ENCODE assay signal across 14 mouse cellular contexts in the genomic region with DNA sequence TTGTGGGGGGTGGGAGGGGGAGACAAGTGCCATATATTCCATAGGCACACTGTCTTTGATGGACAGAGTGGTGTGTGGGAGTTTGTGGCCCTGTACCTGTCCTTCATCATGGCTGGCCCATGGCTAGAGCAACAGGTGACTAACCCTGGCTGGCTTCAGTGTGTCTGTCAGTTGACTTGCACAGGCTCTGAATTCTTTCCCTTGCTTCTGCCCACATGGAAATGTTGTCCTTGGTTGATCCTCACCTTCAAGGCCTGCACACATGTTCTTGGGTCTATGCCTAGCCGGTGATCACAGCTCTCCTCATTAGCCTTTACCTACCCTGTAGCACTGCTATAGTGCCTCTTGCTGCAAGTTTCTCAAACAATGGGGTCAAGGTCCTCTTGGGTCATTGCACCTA. TPM values are rescaled to one million over a fixed set of nuclear protein-coding genes. Genes with fewer than 3 reads are reported as not detected.
DNase-seq lines count a peak whose midpoint lies in the region; ATAC-seq and TF ChIP-seq lines count a peak whose summit lies in the region.
"Had no signal": no experiment of that assay in that cellular context is flagged by ENCODE, and none has a peak within 500 bp of the region (broad histone marks: within the 10 kb centered on the region; RNA-seq: fewer than 3 reads in every experiment).

No protein-coding gene starts in this region.

- intact Hi-C loops in gastrocnemius, adult 2 months (cut with DNase I): no loop called here
- intact Hi-C loops in heart, postnatal 14 days (cut with DNase I): no loop called here

- H3K9me3 ChIP-seq in heart, embryonic 13.5 days: no peaks in the 10 kb centered on the region
- no peaks in the 10 kb centered on the region for H3K9me3 ChIP-seq in heart, postnatal 0 days (replicated peaks; ENCODE audit: control insufficient read depth, low read length)
- H3K9me3 ChIP-seq: embryonic facial prominence, embryonic 12.5 days; forebrain, embryonic 15.5 days; hindbrain, embryonic 15.5 days; kidney, embryonic 15.5 days had no signal

- H3K9ac ChIP-seq in heart, embryonic 13.5 days: no peak overlapping the region
- no peak overlapping the region for H3K9ac ChIP-seq in heart, postnatal 0 days (replicated peaks; ENCODE audit: low read depth, low read length)
- H3K9ac ChIP-seq: embryonic facial prominence, embryonic 12.5 days; forebrain, embryonic 15.5 days; hindbrain, embryonic 15.5 days; kidney, embryonic 15.5 days had no signal

- no peaks in the 10 kb centered on the region for H3K27me3 ChIP-seq in heart, embryonic 13.5 days (replicated peaks)
- H3K27me3 ChIP-seq in heart, postnatal 0 days (ENCODE audit: control insufficient read depth, insufficient read depth, low read length): no peaks in the 10 kb centered on the region
- H3K27me3 ChIP-seq: embryonic facial prominence, embryonic 12.5 days; forebrain, embryonic 15.5 days; hindbrain, embryonic 15.5 days; kidney, embryonic 15.5 days had no signal

- H3K4me2 ChIP-seq in heart, embryonic 13.5 days: no peak overlapping the region; the same call in 1 of the 2 replicates
- H3K4me2 ChIP-seq in heart, postnatal 0 days (ENCODE audit: low read depth, low read length): no peak overlapping the region
- H3K4me2 ChIP-seq: embryonic facial prominence, embryonic 12.5 days; forebrain, embryonic 15.5 days; hindbrain, embryonic 15.5 days; kidney, embryonic 15.5 days had no signal

- peak; percentile 40 for DNase-seq in gastrocnemius, adult 2 months
- DNase-seq in gastrocnemius, postnatal 10 days: no peak
- no peak for DNase-seq in heart, adult 8-10 months (ENCODE audit: low spot score)
- DNase-seq in heart, postnatal 0 days (ENCODE audit: low spot score): no peak
- DNase-seq in heart, postnatal 14 days: no peak
- no peak for DNase-seq in adrenal gland, adult 2 months
- DNase-seq: cerebellum, adult 11-12 months; gastrocnemius, postnatal 25 days had no signal

- no peak overlapping the region for H3K4me3 ChIP-seq in gastrocnemius, adult 2 months
- H3K4me3 ChIP-seq in heart, embryonic 13.5 days: no peak overlapping the region
- H3K4me3 ChIP-seq in heart, postnatal 0 days (ENCODE audit: low read depth, low read length): no peak overlapping the region
- H3K4me3 ChIP-seq: embryonic facial prominence, embryonic 12.5 days; forebrain, embryonic 15.5 days; hindbrain, embryonic 15.5 days; kidney, embryonic 15.5 days had no signal

- no peak for TF ChIP-seq EP300 in heart, postnatal 0 days (IDR thresholded peaks at IDR 0.05; ENCODE audit: low read depth)

- H3K36me3 ChIP-seq in heart, embryonic 13.5 days: no peaks in the 10 kb centered on the region
- no peaks in the 10 kb centered on the region for H3K36me3 ChIP-seq in heart, postnatal 0 days (replicated peaks; ENCODE audit: control insufficient read depth, insufficient read depth, low read length)
- H3K36me3 ChIP-seq: embryonic facial prominence, embryonic 12.5 days; forebrain, embryonic 15.5 days; hindbrain, embryonic 15.5 days; kidney, embryonic 15.5 days had no signal

- H3K4me1 ChIP-seq in heart, embryonic 13.5 days: peaks cover 45% of the 10 kb centered on the region
- peaks cover 26% of the 10 kb centered on the region for H3K4me1 ChIP-seq in heart, postnatal 0 days (ENCODE audit: control insufficient read depth, insufficient read depth)

- H3K27ac ChIP-seq in gastrocnemius, adult 2 months: peak overlapping the region; percentile 72
- H3K27ac ChIP-seq in heart, embryonic 13.5 days (replicated peaks): peak overlapping the region; percentile 34
- H3K27ac ChIP-seq in heart, postnatal 0 days (ENCODE audit: low read depth): 0 out of 2 replicates have a peak overlapping the region, but pooled peaks have one; percentile 8
- H3K27ac ChIP-seq: embryonic facial prominence, embryonic 12.5 days; forebrain, embryonic 15.5 days; hindbrain, embryonic 15.5 days; kidney, embryonic 15.5 days had no signal

- WGBS in heart, embryonic 13.5 days: 94% methylated on average over 1 of the region's 1 CpGs
- WGBS in heart, postnatal 0 days: 100% methylated on average over 1 of the region's 1 CpGs

- TF ChIP-seq CTCF in gastrocnemius, adult 2 months (IDR thresholded peaks at IDR 0.05): no peak
- TF ChIP-seq CTCF in heart, postnatal 0 days (IDR thresholded peaks at IDR 0.05; ENCODE audit: low read depth): no peak

- no peak for ATAC-seq in heart, embryonic 13.5 days (ENCODE audit: extremely low read depth, insufficient number of reproducible peaks, low FRiP score, low TSS enrichment)
- no peak for ATAC-seq in heart, postnatal 0 days (ENCODE audit: insufficient read depth, low read depth)
- ATAC-seq: forebrain, embryonic 15.5 days had no signal

RNA-seq across cellular contexts. Expression of a gene that starts 21.8 kb away (rescaled TPM):
- 10 to 100 TPM; 37.5 to 46.3 TPM for total RNA-seq in gastrocnemius, adult 2 months (2021)
- total RNA-seq in gastrocnemius, postnatal 10 days (2021): 10 to 100 TPM; 19.8 to 22.5 TPM
- polyA plus RNA-seq in heart, embryonic 13.5 days (2015; fragmentation: Nextera tagmentation; extraction: Ambion mirVana): 2.1 and 2.2 TPM in 2 replicates
- total RNA-seq in heart, adult 8-10 months (2022): 10 to 100 TPM; 58.6 to 70.9 (median 67.5) TPM
- 36.1 and 47.5 TPM in 2 replicates for total RNA-seq in heart, postnatal 0 days (2014; rRNA removed; ENCODE audit: low replicate concordance)
- 3.1 and 3.3 TPM in 2 replicates for polyA plus RNA-seq in heart, postnatal 0 days (2015; fragmentation: Nextera tagmentation; extraction: Ambion mirVana)
- 10 to 100 TPM; 44.9 to 45.3 TPM for total RNA-seq in heart, postnatal 14 days (2021)
- 10 to 100 TPM; 30.8 to 32.5 TPM for total RNA-seq in adrenal gland, adult 2 months (2021)
- 12.9 and 18.8 TPM in 2 replicates for polyA plus RNA-seq in adrenal gland, adult 2 months (2012; rRNA removed)
- total RNA-seq: MEL had no signal

Comparison
In these comparisons a context has a peak if more than half of its experiments do, and no peak if none do; other contexts are left out.
1. H3K27ac ChIP-seq: peak in every context shown above with its lines; median percentile 72 in gastrocnemius, adult 2 months; 34 in heart, embryonic 13.5 days; 8 in heart, postnatal 0 days.